Mouse (Mus musculus) liver, adult 2 months (tissue): ENCODE results near the gene Rsph9.

ENCODE experiments used
- CTCF ChIP-seq: fragments of 200-500 bp; IDR thresholded peaks from 2 replicates; pipeline ENCODE4 v1.5.1; 2011; ENCODE audit warnings: low read depth, low read length, control low read depth
- POLR2A ChIP-seq: fragments of 200-500 bp; IDR thresholded peaks from 2 replicates; pipeline ENCODE4 v1.6.1; 2011; ENCODE audit warnings: low read length, control low read depth; ENCODE audit not compliant: insufficient read depth; ENCODE audit errors: extremely low read depth

GRCm38 (mm10) chr17:46168318-46168717, 24.3 kb upstream of the Rsph9 start:
- no peak for TF ChIP-seq CTCF
- no peak for TF ChIP-seq POLR2A
